28 mouse cellular contexts compared by ENCODE assay signal in genomic region chr13:41077921-41078320, GRCm38 (mm10). TPM values are rescaled to one million over a fixed set of nuclear protein-coding genes. Genes with fewer than 3 reads are reported as not detected.
DNase-seq lines count a peak whose midpoint lies in the region; ATAC-seq lines count a peak whose summit lies in the region.
"Had no signal": no experiment of that assay in that cellular context is flagged by ENCODE, and none has a peak within 500 bp of the region (broad histone marks: within the 10 kb centered on the region; RNA-seq: fewer than 3 reads in every experiment).

No protein-coding gene starts in this region.

- WGBS in forebrain, embryonic 16.5 days = 39% methylated on average over 9 of the region's 9 CpGs
- 62% methylated on average over 9 of the region's 9 CpGs for WGBS in forebrain, embryonic 10.5 days
- WGBS in midbrain, embryonic 11.5 days = 45% methylated on average over 9 of the region's 9 CpGs
- 59% methylated on average over 9 of the region's 9 CpGs for WGBS in midbrain, embryonic 10.5 days
- WGBS in midbrain, embryonic 16.5 days = 28% methylated on average over 9 of the region's 9 CpGs

- DNase-seq in forebrain, embryonic 10.5 days (ENCODE audit: extremely low spot score, low spot score) = no peak
- DNase-seq in midbrain, embryonic 11.5 days (ENCODE audit: low spot score, missing footprints) = peak; percentile 83
- no peak for DNase-seq in midbrain, embryonic 10.5 days (ENCODE audit: low spot score)
- no peak for DNase-seq in ovary, postnatal 14 days (ENCODE audit: low spot score)
- no peak for DNase-seq in kidney, postnatal 36 days
- DNase-seq in kidney, adult 11 months = no peak
- DNase-seq: adrenal gland, postnatal 14 days; cerebellum, adult 8-10 months; gastrocnemius, postnatal 14 days; heart, adult 11 months; heart, postnatal 10 days; layer of hippocampus, adult 9-11 months; liver, embryonic 13.5 days; lung, adult 2 months; lung, postnatal 14 days; right cerebral cortex, adult 18-20 months; right cerebral cortex, postnatal 4 days; thymus, adult 18-20 months had no signal

- H3K27me3 ChIP-seq in forebrain, embryonic 16.5 days (replicated peaks; ENCODE audit: control insufficient read depth, insufficient read depth, low read length) = peaks cover 2% of the 10 kb centered on the region; the same call in 1 of the 2 replicates
- H3K27me3 ChIP-seq in forebrain, embryonic 10.5 days (ENCODE audit: poor library complexity, severe bottlenecking) = peaks cover 75% of the 10 kb centered on the region
- H3K27me3 ChIP-seq in midbrain, embryonic 11.5 days (ENCODE audit: control insufficient read depth, insufficient read depth, low read length) = peaks cover 10% of the 10 kb centered on the region
- H3K27me3 ChIP-seq in midbrain, embryonic 10.5 days (ENCODE audit: low read depth, poor library complexity, severe bottlenecking) = peaks cover 59% of the 10 kb centered on the region
- peaks cover 6% of the 10 kb centered on the region for H3K27me3 ChIP-seq in midbrain, embryonic 16.5 days (ENCODE audit: control insufficient read depth, insufficient read depth, low read depth, low read length)

- peaks cover 15% of the 10 kb centered on the region for H3K4me1 ChIP-seq in forebrain, embryonic 16.5 days (replicated peaks; ENCODE audit: control insufficient read depth, insufficient read depth, low read length)
- peaks cover 18% of the 10 kb centered on the region for H3K4me1 ChIP-seq in forebrain, embryonic 10.5 days
- H3K4me1 ChIP-seq in midbrain, embryonic 11.5 days (ENCODE audit: control insufficient read depth, insufficient read depth, low read length) = peaks cover 10% of the 10 kb centered on the region; the same call in 1 of the 2 replicates
- peaks cover 17% of the 10 kb centered on the region for H3K4me1 ChIP-seq in midbrain, embryonic 10.5 days
- peaks cover 2% of the 10 kb centered on the region; the same call in 1 of the 2 replicates for H3K4me1 ChIP-seq in midbrain, embryonic 16.5 days (ENCODE audit: control insufficient read depth, insufficient read depth, low read length)

- no peaks in the 10 kb centered on the region for H3K9me3 ChIP-seq in forebrain, embryonic 16.5 days (ENCODE audit: control insufficient read depth, low read length)
- H3K9me3 ChIP-seq in forebrain, embryonic 10.5 days = no peaks in the 10 kb centered on the region
- H3K9me3 ChIP-seq in midbrain, embryonic 11.5 days (ENCODE audit: control insufficient read depth, low read length) = no peaks in the 10 kb centered on the region
- no peaks in the 10 kb centered on the region for H3K9me3 ChIP-seq in midbrain, embryonic 10.5 days (replicated peaks)
- H3K9me3 ChIP-seq in midbrain, embryonic 16.5 days (replicated peaks; ENCODE audit: control insufficient read depth, low read length, poor library complexity, severe bottlenecking) = no peaks in the 10 kb centered on the region
- H3K9me3 ChIP-seq: heart, embryonic 12.5 days; liver, embryonic 13.5 days had no signal

- H3K4me3 ChIP-seq in forebrain, embryonic 16.5 days (replicated peaks; ENCODE audit: low read length) = no peak overlapping the region
- H3K4me3 ChIP-seq in forebrain, embryonic 10.5 days = no peak overlapping the region
- no peak overlapping the region for H3K4me3 ChIP-seq in midbrain, embryonic 11.5 days (ENCODE audit: low read depth, low read length)
- no peak overlapping the region for H3K4me3 ChIP-seq in midbrain, embryonic 10.5 days
- no peak overlapping the region for H3K4me3 ChIP-seq in midbrain, embryonic 16.5 days (ENCODE audit: low read depth, low read length)
- H3K4me3 ChIP-seq: left cerebral cortex, adult 2 months; liver, embryonic 13.5 days had no signal

- no peaks in the 10 kb centered on the region for H3K36me3 ChIP-seq in forebrain, embryonic 16.5 days (ENCODE audit: control insufficient read depth, insufficient read depth)
- no peaks in the 10 kb centered on the region for H3K36me3 ChIP-seq in forebrain, embryonic 10.5 days (replicated peaks)
- H3K36me3 ChIP-seq in midbrain, embryonic 11.5 days (ENCODE audit: control insufficient read depth, insufficient read depth, low read length) = no peaks in the 10 kb centered on the region
- no peaks in the 10 kb centered on the region for H3K36me3 ChIP-seq in midbrain, embryonic 10.5 days
- no peaks in the 10 kb centered on the region for H3K36me3 ChIP-seq in midbrain, embryonic 16.5 days (ENCODE audit: control insufficient read depth, insufficient read depth, low read length)
- H3K36me3 ChIP-seq: heart, embryonic 12.5 days; liver, embryonic 13.5 days had no signal

- H3K9ac ChIP-seq in forebrain, embryonic 16.5 days (replicated peaks; ENCODE audit: low read depth, low read length) = no peak overlapping the region
- H3K9ac ChIP-seq in midbrain, embryonic 11.5 days (ENCODE audit: low read length) = no peak overlapping the region
- H3K9ac ChIP-seq in midbrain, embryonic 16.5 days (ENCODE audit: low read depth, low read length) = no peak overlapping the region
- H3K9ac ChIP-seq: heart, embryonic 12.5 days; liver, embryonic 13.5 days had no signal

- peak overlapping the region; percentile 74 for H3K4me2 ChIP-seq in forebrain, embryonic 16.5 days (ENCODE audit: low read length)
- no peak overlapping the region for H3K4me2 ChIP-seq in midbrain, embryonic 11.5 days
- peak overlapping the region; percentile 86 for H3K4me2 ChIP-seq in midbrain, embryonic 16.5 days (ENCODE audit: low read length)

- no peak overlapping the region for H3K27ac ChIP-seq in forebrain, embryonic 16.5 days (ENCODE audit: low read length)
- H3K27ac ChIP-seq in forebrain, embryonic 10.5 days = no peak overlapping the region
- no peak overlapping the region for H3K27ac ChIP-seq in midbrain, embryonic 11.5 days (ENCODE audit: low read depth, low read length)
- no peak overlapping the region for H3K27ac ChIP-seq in midbrain, embryonic 10.5 days (replicated peaks)
- no peak overlapping the region for H3K27ac ChIP-seq in midbrain, embryonic 16.5 days (ENCODE audit: low read length)
- H3K27ac ChIP-seq: left cerebral cortex, adult 2 months; liver, embryonic 13.5 days had no signal

- no peak for ATAC-seq in forebrain, embryonic 16.5 days
- ATAC-seq in midbrain, embryonic 11.5 days (ENCODE audit: low FRiP score) = no peak
- no peak for ATAC-seq in midbrain, embryonic 16.5 days
- ATAC-seq: intestine, postnatal 0 days had no signal

RNA-seq across cellular contexts. Expression of gene Mak, which starts 1.6 kb away (rescaled TPM):
- polyA plus RNA-seq in forebrain, embryonic 16.5 days (2015; fragmentation: Nextera tagmentation; extraction: Ambion mirVana) = 1.6 and 2.1 TPM in 2 replicates
- polyA plus RNA-seq in forebrain, embryonic 10.5 days (2016; fragmentation: Nextera tagmentation; extraction: Ambion mirVana) = 1.2 and 1.4 TPM in 2 replicates
- polyA plus RNA-seq in midbrain, embryonic 11.5 days (2014; fragmentation: Nextera tagmentation; extraction: Ambion mirVana) = 0.61 TPM in 2 replicates
- 0.42 and 1.0 TPM in 2 replicates for polyA plus RNA-seq in midbrain, embryonic 10.5 days (2016; fragmentation: Nextera tagmentation; extraction: Ambion mirVana)
- polyA plus RNA-seq in midbrain, embryonic 16.5 days (2015; fragmentation: Nextera tagmentation; extraction: Ambion mirVana) = 2.7 TPM in 2 replicates

RNA-seq across cellular contexts. Expression of gene Gcm2, which starts 32.9 kb away (rescaled TPM):
- polyA plus RNA-seq in forebrain, embryonic 16.5 days (2015; fragmentation: Nextera tagmentation; extraction: Ambion mirVana) = not detected in 2 replicates
- polyA plus RNA-seq in forebrain, embryonic 10.5 days (2016; fragmentation: Nextera tagmentation; extraction: Ambion mirVana) = not detected in 2 replicates
- polyA plus RNA-seq in midbrain, embryonic 11.5 days (2014; fragmentation: Nextera tagmentation; extraction: Ambion mirVana) = not detected in 2 replicates
- polyA plus RNA-seq in midbrain, embryonic 10.5 days (2016; fragmentation: Nextera tagmentation; extraction: Ambion mirVana) = not detected in 2 replicates
- not detected in 2 replicates for polyA plus RNA-seq in midbrain, embryonic 16.5 days (2015; fragmentation: Nextera tagmentation; extraction: Ambion mirVana)
- polyA plus RNA-seq: heart, embryonic 12.5 days; intestine, postnatal 0 days; kidney, embryonic 16.5 days; large intestine, adult 2 months; limb, embryonic 14.5 days; liver, embryonic 13.5 days; stomach, embryonic 14.5 days; urinary bladder, adult 2 months had no signal

RNA-seq across cellular contexts. Expression of gene Sycp2l, which starts 36.2 kb away (rescaled TPM):
- polyA plus RNA-seq in forebrain, embryonic 16.5 days (2015; fragmentation: Nextera tagmentation; extraction: Ambion mirVana) = not detected in 2 replicates
- polyA plus RNA-seq in forebrain, embryonic 10.5 days (2016; fragmentation: Nextera tagmentation; extraction: Ambion mirVana) = not detected in 2 replicates
- polyA plus RNA-seq in midbrain, embryonic 11.5 days (2014; fragmentation: Nextera tagmentation; extraction: Ambion mirVana) = not detected in 2 replicates
- not detected in 2 replicates for polyA plus RNA-seq in midbrain, embryonic 10.5 days (2016; fragmentation: Nextera tagmentation; extraction: Ambion mirVana)
- 0.07 TPM in 1 of 2 replicates, not detected in the other for polyA plus RNA-seq in midbrain, embryonic 16.5 days (2015; fragmentation: Nextera tagmentation; extraction: Ambion mirVana)
- polyA plus RNA-seq: heart, embryonic 12.5 days; intestine, postnatal 0 days; kidney, embryonic 16.5 days; large intestine, adult 2 months; limb, embryonic 14.5 days; liver, embryonic 13.5 days; lung, adult 2 months; urinary bladder, adult 2 months had no signal
